Mouse (Mus musculus) embryonic facial prominence, embryonic 14.5 days (tissue): ENCODE data around the gene Plcl1. TPM values are rescaled to one million over a fixed set of nuclear protein-coding genes. Genes with fewer than 3 reads are reported as not detected.

Source experiments
- ATAC-seq: fragments of 200-750 bp; cut with Nextera tagmentation; 2 replicates; pipeline ENCODE4 v1.8.0; 2017; ENCODE audit warnings: low read depth, moderate number of reproducible peaks, moderate TSS enrichment
- DNase-seq: peaks from one replicate; pipeline ENCODE4 v3.0.0-alpha.2; 2015; ENCODE audit warnings: low spot score
- H3K27ac ChIP-seq: fragments of 300-500 bp; sonication (generic); replicated peaks from 2 replicates; pipeline ENCODE4 v1.5.1; 2014; ENCODE audit warnings: low read depth, mild to moderate bottlenecking, low read length, moderate library complexity
- H3K27me3 ChIP-seq: fragments of 300-500 bp; sonication (generic); replicated peaks from 2 replicates; pipeline ENCODE4 v1.6.1; 2014; ENCODE audit warnings: low read length; ENCODE audit not compliant: control insufficient read depth, insufficient read depth
- H3K36me3 ChIP-seq: fragments of 300-500 bp; sonication (generic); 2 replicates; pipeline ENCODE4 v1.6.1; 2014; ENCODE audit warnings: low read length, mixed read lengths; ENCODE audit not compliant: control insufficient read depth, insufficient read depth
- H3K4me1 ChIP-seq: fragments of 300-500 bp; sonication (generic); 2 replicates; pipeline ENCODE4 v1.6.1; 2014; ENCODE audit warnings: antibody characterized with exemption, low read length; ENCODE audit not compliant: control insufficient read depth, insufficient read depth
- H3K4me2 ChIP-seq: fragments of 300-500 bp; sonication (generic); 2 replicates; pipeline ENCODE4 v1.6.1; 2014; ENCODE audit warnings: low read depth, mild to moderate bottlenecking, low read length, moderate library complexity, mixed read lengths
- H3K4me3 ChIP-seq: fragments of 300-500 bp; sonication (generic); 2 replicates; pipeline ENCODE4 v1.5.1; 2014; ENCODE audit warnings: low read depth, mild to moderate bottlenecking, low read length
- H3K9ac ChIP-seq: fragments of 300-500 bp; sonication (generic); 2 replicates; pipeline ENCODE4 v1.6.1; 2014; ENCODE audit warnings: low read depth, mild to moderate bottlenecking, low read length, moderate library complexity, mixed read lengths
- H3K9me3 ChIP-seq: fragments of 300-500 bp; sonication (generic); 2 replicates; pipeline ENCODE4 v1.6.1; 2016; ENCODE audit warnings: low read length; ENCODE audit not compliant: control insufficient read depth
- WGBS: fragments of 180-500 bp; shearing (Covaris S2); extraction: QIAGEN DNeasy Blood & Tissue Kit; methylation state at CpG from one replicate; pipeline ENCODE4 v1.1.7; 2014; 5-methylcytosine and 5-hydroxymethylcytosine counted together
- polyA plus RNA-seq: library from polyadenylated mRNA; unstranded; fragments of >200 nt; fragmentation: Nextera tagmentation; extraction: Ambion mirVana; gene quantifications from 2 replicates; pipeline ENCODE4 v1.2.1, GENCODE M21; 2014

Plcl1 gene
- 2.4 TPM in 2 replicates for polyA plus RNA-seq

DNA sequence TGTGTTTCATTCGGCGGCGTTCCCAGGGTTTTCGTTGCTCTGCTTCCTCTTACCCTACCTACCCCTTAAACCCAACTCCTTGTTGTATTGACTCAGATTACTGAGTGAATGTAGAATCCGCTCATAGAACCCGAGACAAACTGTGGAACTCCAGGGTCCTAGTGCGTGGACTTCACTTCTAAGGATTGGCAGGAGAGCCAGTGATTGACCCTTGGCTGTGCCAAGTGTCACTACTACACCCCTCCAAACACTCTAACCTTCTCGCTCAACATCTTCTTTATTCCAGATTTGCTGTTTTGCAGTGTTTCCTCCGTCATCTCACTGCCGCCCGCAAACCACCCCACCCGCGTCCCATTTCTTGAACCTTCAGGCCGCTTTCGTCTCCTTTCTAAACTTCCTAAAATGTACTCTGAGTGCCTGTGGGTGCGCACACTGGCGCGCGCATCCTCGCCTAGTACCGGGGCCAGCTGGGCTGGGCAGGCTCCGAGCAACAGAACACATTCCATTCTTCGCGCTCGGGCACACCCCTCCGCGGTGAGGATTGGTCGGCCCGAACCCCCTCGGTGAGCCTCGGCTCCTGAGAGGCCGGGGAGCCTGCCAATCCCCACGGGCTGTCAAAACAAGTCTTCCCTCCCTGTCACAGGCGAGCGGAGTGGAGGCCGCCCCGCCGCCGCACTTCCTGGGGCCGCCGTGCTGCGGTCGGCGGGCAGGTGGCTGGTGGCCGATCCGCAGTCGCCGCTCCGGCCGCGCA is at the start of gene Plcl1:
TSS of gene Plcl1 (plus strand) at position 650 of the 751 bp plus-strand sequence.
- WGBS: 2% methylated on average over 33 of the region's 51 CpGs

DNA sequence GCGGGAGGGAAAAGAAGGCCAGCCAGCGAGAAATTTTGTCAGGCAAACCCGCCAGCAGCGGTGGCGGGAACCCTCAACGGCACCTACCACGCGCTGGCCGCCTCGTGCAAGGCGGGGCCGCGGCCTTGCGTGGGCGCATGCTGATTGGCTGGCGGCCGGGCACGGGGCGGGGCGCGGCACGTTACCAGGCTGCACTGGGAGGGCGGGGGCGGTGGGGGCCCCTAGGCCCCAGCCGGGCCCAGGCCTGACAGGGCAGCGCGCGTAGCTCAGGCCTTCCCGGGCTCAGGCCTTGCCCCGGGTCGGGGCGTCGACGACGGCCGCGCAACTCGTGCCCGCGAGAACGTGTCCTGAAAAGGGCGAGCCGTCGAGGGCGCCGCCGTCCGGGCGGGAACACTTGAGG is 43.1 kb upstream of the Plcl1 start:
- peaks cover 9% of the 10 kb centered on the region; the same call in 1 of the 2 replicates for H3K9me3 ChIP-seq
- WGBS: 67% methylated on average over 5 of the region's 49 CpGs
- peak overlapping the region; percentile 47 for H3K4me3 ChIP-seq
- H3K27ac ChIP-seq: no peak overlapping the region
- ATAC-seq (peak; percentile 67), DNase-seq (no peak)
- H3K9ac ChIP-seq: no peak overlapping the region
- peaks cover 38% of the 10 kb centered on the region for H3K27me3 ChIP-seq
- H3K36me3 ChIP-seq: no peaks in the 10 kb centered on the region
- peak overlapping the region; percentile 57 for H3K4me2 ChIP-seq
- no peaks in the 10 kb centered on the region for H3K4me1 ChIP-seq

More for the DNA sequence above, at the start of gene Plcl1:
- H3K4me3 ChIP-seq: peak within 1 kb of the TSS; percentile 71
- H3K4me1 ChIP-seq: no peaks in the 10 kb centered on the region
- peak within 1 kb of the TSS; percentile 100 for H3K4me2 ChIP-seq
- ATAC-seq (peak; percentile 99), DNase-seq (peak; percentile 98)
- H3K36me3 ChIP-seq: no peaks in the 10 kb centered on the region
- peak within 1 kb of the TSS; percentile 67 for H3K9ac ChIP-seq
- no peaks in the 10 kb centered on the region for H3K9me3 ChIP-seq
- peak within 1 kb of the TSS; percentile 61 for H3K27ac ChIP-seq
- peaks cover 11% of the 10 kb centered on the region; the same call in 1 of the 2 replicates for H3K27me3 ChIP-seq

DNA sequence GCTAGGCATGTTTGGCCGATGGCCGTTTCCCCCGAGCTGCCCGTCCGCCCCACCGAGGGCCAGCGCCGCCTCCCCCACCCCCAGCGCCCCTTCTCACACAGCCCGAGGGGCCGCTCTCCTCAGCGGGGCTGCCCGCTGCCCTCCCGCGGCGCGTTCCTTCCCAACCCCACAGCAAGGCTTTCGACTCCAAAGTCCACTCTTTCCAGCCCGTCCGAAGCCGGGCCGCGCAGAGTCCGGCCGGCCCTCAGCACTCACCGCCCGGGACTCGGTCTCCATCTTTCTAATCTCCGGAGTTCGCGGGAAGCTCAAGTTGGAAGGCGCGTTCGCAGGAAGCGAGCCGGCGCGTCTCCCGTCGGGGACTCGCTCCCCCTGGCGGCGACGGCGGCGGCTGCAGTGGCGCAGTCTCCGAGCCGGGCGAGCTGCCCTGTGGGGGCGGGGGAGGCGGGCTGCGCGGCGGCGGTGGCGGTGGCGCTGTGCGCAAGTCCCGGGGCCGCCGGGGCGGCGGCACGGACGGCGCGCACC is 42.6 kb upstream of the Plcl1 start, which contains the start of gene Boll:
TSS of gene Boll (minus strand) at position 426 of the 522 bp plus-strand sequence.
- Histone ChIP-seq H3K9me3 (peaks cover 9% of the 10 kb centered on the region; the same call in 1 of the 2 replicates), H3K4me2 (peak within 1 kb of the TSS; percentile 57), H3K9ac (peak within 1 kb of the TSS; percentile 37; the same call in 1 of the 2 replicates), H3K27ac (no peak within 1 kb of the TSS), H3K4me3 (peak within 1 kb of the TSS; percentile 47), H3K36me3 (no peaks in the 10 kb centered on the region), H3K27me3 (peaks cover 38% of the 10 kb centered on the region), H3K4me1 (no peaks in the 10 kb centered on the region)
- ATAC-seq (peak; percentile 86), DNase-seq (peak; percentile 66)
- 18% methylated on average over 24 of the region's 68 CpGs for WGBS

DNA sequence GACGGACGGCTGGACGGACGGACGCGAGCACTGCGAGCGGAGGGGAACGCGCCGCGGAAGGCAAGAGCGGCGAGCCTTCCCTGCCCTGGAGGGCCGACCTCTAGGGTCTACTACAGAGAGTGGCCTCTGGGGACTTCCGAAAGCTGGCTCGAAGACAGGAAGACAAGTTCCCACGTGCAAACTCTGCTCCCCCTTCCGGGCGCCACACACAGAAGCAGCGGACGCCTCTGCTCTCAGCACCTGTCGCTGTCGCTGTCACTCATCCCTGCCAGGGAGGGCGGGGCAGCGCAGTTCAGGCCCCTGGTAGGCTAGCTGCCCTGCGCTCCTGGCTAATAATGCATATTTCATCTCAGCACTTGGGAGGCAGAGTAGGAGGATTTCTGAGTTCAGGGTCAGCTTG is 42.1 kb upstream of the Plcl1 start:
- H3K4me3 ChIP-seq: peak overlapping the region; percentile 47
- 6% methylated on average over 12 of the region's 27 CpGs for WGBS
- H3K9me3 ChIP-seq: peaks cover 9% of the 10 kb centered on the region; the same call in 1 of the 2 replicates
- H3K27me3 ChIP-seq: peaks cover 38% of the 10 kb centered on the region
- H3K27ac ChIP-seq: no peak overlapping the region
- H3K4me2 ChIP-seq: peak overlapping the region; percentile 57
- H3K4me1 ChIP-seq: no peaks in the 10 kb centered on the region
- no peaks in the 10 kb centered on the region for H3K36me3 ChIP-seq
- ATAC-seq (peak; percentile 91), DNase-seq (peak; percentile 79)
- 0 out of 2 replicates have a peak overlapping the region, but pooled peaks have one; percentile 15 for H3K9ac ChIP-seq

DNA sequence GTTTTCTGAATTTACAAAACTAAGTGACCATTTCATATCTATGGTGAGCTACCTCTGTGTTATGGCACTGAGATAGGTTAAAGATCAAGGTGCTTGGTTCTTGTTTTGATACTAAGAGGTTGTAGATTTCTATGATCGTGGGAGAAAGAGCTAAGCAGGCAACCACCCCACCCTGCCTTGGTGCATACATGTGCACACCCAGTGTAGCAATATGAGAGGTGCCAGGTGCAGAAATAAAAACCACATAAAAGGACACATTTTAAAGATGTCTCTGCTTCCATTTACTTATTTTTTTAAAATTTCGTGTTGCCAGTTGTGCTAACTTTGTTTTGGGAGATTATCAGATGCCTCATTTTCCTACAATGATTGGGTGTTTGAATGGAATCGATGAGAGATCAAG is 33.1 kb upstream of the Plcl1 start:
- Histone ChIP-seq H3K4me3 (no peak overlapping the region), H3K4me1 (no peaks in the 10 kb centered on the region), H3K27me3 (no peaks in the 10 kb centered on the region), H3K27ac (no peak overlapping the region), H3K36me3 (no peaks in the 10 kb centered on the region), H3K4me2 (no peak overlapping the region), H3K9me3 (no peaks in the 10 kb centered on the region), H3K9ac (no peak overlapping the region)
- 83% methylated on average over 3 of the region's 3 CpGs for WGBS
- DNase-seq (no peak), ATAC-seq (no peak)

DNA sequence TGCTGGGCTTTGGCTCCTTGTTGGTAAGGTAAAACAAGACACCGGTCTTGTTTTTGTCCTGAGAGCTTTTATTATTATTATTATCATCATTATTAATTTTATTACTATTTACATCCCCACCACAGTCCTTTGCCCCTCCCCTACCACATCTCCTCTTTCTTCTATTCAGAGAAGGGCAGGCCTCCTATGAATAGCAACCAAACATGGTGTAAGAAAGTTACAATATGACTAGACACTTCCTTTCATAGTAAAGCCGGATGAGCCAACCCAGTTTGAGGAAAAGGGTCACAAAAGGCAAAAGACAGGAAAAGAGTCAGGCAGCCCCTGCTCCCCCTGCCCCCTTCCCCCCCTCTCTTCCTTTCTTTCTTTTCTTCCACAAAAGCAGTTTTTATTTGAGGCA is 25.2 kb upstream of the Plcl1 start:
- no peak for ATAC-seq
- H3K27me3 ChIP-seq: no peaks in the 10 kb centered on the region
- WGBS: 87% methylated on average over 2 of the region's 2 CpGs

DNA sequence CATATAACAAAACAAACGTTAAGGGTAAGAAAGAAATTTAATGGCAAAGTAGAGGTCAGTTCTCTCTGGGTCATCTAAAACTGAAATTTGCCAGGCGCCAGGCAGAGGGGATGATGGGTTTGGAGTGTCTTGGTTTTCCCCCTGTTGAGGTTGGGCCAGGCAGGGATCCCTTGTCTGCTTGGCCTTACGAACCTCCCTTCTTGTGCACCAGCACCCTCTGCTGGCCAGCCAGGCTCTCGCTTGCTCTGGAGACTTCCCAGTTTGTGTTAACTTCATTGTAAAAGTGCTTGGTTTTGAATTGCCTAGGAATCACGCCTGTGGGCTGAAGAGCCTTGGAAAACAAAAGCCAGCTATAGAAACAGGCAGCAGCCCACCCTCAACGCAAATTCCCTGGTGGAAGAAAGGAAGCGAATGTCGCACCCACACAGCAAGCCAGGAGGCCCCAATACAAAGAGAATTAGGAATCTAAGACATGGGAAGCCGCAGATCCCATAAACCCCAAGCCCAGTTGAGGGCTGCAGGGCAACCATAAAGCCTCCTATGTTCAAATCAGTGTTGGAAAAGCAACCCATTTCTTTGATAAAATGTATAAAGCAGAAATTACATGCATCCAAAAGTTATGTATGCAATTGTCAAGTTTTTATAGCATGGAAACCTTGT is 22.5 kb upstream of the Plcl1 start:
- WGBS: 15% methylated on average over 9 of the region's 9 CpGs
- DNase-seq (peak; percentile 88), ATAC-seq (0 out of 2 replicates have a peak, but pooled peaks have one; percentile 79)

More for the DNA sequence above, 25.2 kb upstream of the Plcl1 start:
- Histone ChIP-seq H3K4me3 (no peak overlapping the region), H3K4me2 (no peak overlapping the region), H3K36me3 (no peaks in the 10 kb centered on the region), H3K4me1 (no peaks in the 10 kb centered on the region), H3K27ac (no peak overlapping the region), H3K9me3 (no peaks in the 10 kb centered on the region), H3K9ac (no peak overlapping the region)
- DNase-seq: no peak

DNA sequence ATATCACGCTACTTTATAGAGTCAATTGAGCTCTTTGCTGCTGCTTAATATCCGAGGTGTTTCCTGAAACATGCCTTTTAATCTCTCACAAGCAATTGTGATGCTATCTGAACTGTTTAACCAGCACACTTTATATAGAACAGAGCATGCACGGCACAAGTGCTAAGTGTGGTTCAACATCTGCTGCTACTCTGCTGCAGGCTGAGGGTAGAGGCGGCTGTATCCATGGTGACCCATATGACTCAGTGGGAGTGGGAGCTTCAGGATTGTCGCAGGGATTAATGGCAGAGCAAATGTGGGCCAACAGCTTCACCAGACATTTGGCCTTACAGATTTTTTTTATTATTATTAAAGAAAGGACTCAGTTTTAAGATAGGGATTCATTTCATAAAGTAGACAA is 5.8 kb upstream of the Plcl1 start:
- Histone ChIP-seq H3K4me3 (no peak overlapping the region), H3K27ac (no peak overlapping the region), H3K36me3 (no peaks in the 10 kb centered on the region), H3K9ac (no peak overlapping the region), H3K4me2 (no peak overlapping the region), H3K4me1 (no peaks in the 10 kb centered on the region), H3K27me3 (peaks cover 6% of the 10 kb centered on the region; the same call in 1 of the 2 replicates), H3K9me3 (no peaks in the 10 kb centered on the region)
- 39% methylated on average over 5 of the region's 5 CpGs for WGBS
- DNase-seq (peak; percentile 48), ATAC-seq (no peak)

More for the DNA sequence above, 22.5 kb upstream of the Plcl1 start:
- H3K9ac ChIP-seq: no peak overlapping the region
- H3K4me3 ChIP-seq: no peak overlapping the region
- H3K9me3 ChIP-seq: no peaks in the 10 kb centered on the region
- no peak overlapping the region for H3K4me2 ChIP-seq
- H3K36me3 ChIP-seq: no peaks in the 10 kb centered on the region
- H3K4me1 ChIP-seq: no peaks in the 10 kb centered on the region
- H3K27ac ChIP-seq: no peak overlapping the region
- H3K27me3 ChIP-seq: no peaks in the 10 kb centered on the region
